Mouse (Mus musculus): ENCODE data around the gene Sgcg. TPM values are rescaled to one million over a fixed set of nuclear protein-coding genes. Genes with fewer than 3 reads are reported as not detected.

Sgcg gene
- polyA plus RNA-seq, 1 experiment from 2014 or later: 0.93 TPM

DNA sequence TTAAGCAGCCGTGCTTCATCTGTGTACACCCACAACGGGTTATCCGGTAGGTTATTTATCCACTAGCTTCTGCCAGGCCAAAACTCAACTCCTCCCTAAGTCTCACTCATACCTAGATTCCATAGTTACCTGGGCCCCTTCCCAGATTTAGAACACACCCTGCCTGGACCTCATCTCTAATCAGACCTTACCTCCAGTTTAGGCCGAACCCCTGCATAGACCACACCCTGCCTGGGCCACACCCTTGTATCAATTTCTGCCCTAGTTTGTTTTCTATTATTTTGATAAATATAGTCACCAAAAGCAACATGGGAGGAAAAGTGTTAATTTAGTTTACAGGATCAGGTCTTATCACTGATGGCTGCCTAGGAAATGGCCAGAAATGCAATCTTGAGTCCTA lies 28.1 kb downstream of the Sgcg start:
- no peak overlapping the region for H3K27ac ChIP-seq (replicated peaks)
- no peaks in the 10 kb centered on the region for H3K27me3 ChIP-seq
- no peak overlapping the region for H3K9ac ChIP-seq
- 48% methylated on average over 4 of the region's 4 CpGs for WGBS (ENCODE audit: insufficient replicate concordance)
- peaks cover 22% of the 10 kb centered on the region for H3K4me1 ChIP-seq (replicated peaks)
- peak overlapping the region; percentile 2; the same call in 1 of the 2 replicates for H3K4me2 ChIP-seq
- peak; percentile 80 for ATAC-seq (ENCODE audit: insufficient read depth)
- no peaks in the 10 kb centered on the region for H3K9me3 ChIP-seq (replicated peaks)
- H3K36me3 ChIP-seq (replicated peaks): no peaks in the 10 kb centered on the region
- H3K4me3 ChIP-seq (replicated peaks): no peak overlapping the region

DNA sequence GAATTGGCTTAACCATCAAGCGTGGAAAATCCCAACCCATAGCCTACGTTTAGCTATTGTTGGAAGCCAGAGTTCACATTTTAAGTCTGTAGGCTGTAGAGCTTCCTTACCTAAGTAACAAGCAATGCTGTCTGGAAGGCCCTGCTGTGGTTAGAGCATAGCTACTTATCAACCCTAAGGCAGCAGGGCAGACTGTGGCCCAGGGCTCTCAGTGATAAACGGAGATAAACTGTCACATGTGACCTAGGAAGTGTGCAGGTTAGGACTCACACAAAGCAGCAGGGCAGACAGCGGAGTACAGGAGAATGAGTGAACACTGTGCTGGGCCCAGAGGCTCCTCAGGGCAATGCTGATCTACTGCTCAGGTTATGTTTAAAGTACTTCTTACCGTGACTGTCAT lies 28.5 kb downstream of the Sgcg start:
- H3K36me3 ChIP-seq (replicated peaks): no peaks in the 10 kb centered on the region
- H3K27me3 ChIP-seq: no peaks in the 10 kb centered on the region
- no peak overlapping the region for H3K4me3 ChIP-seq (replicated peaks)
- 22% methylated on average over 5 of the region's 5 CpGs for WGBS (ENCODE audit: insufficient replicate concordance)
- peaks cover 22% of the 10 kb centered on the region for H3K4me1 ChIP-seq (replicated peaks)
- peak; percentile 94 for ATAC-seq (ENCODE audit: insufficient read depth)
- no peaks in the 10 kb centered on the region for H3K9me3 ChIP-seq (replicated peaks)
- no peak overlapping the region for H3K9ac ChIP-seq
- peak overlapping the region; percentile 8; the same call in 1 of the 2 replicates for H3K4me2 ChIP-seq
- no peak overlapping the region for H3K27ac ChIP-seq (replicated peaks)

DNA sequence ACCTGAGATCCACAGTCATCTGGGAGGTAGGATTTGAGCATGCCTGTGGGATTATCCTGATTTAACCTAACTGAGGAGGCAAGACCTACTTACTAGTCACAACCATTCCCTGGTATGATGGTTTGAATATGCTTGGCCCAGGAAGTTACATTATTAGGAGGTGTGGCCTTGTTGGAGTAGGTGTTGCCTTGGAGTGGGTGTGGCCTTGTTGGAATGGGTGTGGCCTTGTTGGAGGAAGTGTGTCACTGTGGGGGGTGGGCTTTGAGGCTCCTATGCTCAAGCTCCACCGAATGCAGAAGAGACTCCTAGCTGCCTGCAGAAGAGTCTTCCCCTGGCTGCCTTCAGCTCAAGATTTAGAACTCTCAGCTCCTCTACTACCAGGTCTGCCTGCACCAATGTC lies 32.1 kb downstream of the Sgcg start:
- WGBS (ENCODE audit: insufficient replicate concordance): 41% methylated on average over 1 of the region's 1 CpGs
- Histone ChIP-seq H3K36me3 (replicated peaks) (no peaks in the 10 kb centered on the region), H3K4me1 (replicated peaks) (peaks cover 22% of the 10 kb centered on the region), H3K27ac (replicated peaks) (no peak overlapping the region), H3K9ac (no peak overlapping the region), H3K4me2 (no peak overlapping the region), H3K27me3 (no peaks in the 10 kb centered on the region), H3K9me3 (replicated peaks) (no peaks in the 10 kb centered on the region), H3K4me3 (replicated peaks) (no peak overlapping the region)
- no peak for ATAC-seq (ENCODE audit: insufficient read depth)

DNA sequence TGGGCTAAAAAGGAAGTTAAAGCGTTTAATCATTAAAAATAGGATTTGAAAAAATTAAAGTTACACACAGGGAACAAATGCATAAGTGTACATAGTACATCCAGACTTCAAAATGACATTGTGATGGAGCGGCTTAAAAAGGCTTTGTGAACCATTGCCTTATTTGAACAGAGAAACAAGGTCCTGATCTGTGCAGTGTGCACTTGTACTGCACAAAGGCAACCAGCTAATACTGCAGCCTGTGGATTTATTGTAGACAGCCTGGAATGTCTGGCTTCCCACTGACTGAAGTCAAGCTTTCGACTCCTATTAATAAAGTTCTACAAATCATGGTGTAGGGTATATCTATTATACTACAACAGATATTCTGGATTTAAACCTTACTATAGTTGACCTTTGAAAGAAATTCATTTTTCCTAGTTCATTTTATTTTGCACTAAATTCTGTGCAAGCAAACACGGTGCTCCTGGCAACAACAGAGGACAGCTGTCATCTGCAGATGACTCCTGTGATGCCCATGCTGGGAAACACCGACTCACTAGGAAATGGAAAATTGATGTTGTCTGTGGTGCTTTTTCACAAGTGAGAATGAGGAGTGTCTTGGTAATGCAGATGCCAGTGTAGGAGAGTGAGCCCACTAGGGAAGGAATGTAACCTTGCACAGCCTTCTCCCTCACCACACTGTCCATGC lies 33.8 kb downstream of the Sgcg start:
- no peak overlapping the region for H3K27ac ChIP-seq (replicated peaks)
- H3K4me3 ChIP-seq (replicated peaks): no peak overlapping the region
- H3K4me2 ChIP-seq: no peak overlapping the region
- ATAC-seq (ENCODE audit: insufficient read depth): no peak
- no peaks in the 10 kb centered on the region for H3K27me3 ChIP-seq
- 68% methylated on average over 5 of the region's 5 CpGs for WGBS (ENCODE audit: insufficient replicate concordance)
- peaks cover 7% of the 10 kb centered on the region for H3K4me1 ChIP-seq (replicated peaks)
- H3K36me3 ChIP-seq (replicated peaks): no peaks in the 10 kb centered on the region
- no peaks in the 10 kb centered on the region for H3K9me3 ChIP-seq (replicated peaks)
- no peak overlapping the region for H3K9ac ChIP-seq

DNA sequence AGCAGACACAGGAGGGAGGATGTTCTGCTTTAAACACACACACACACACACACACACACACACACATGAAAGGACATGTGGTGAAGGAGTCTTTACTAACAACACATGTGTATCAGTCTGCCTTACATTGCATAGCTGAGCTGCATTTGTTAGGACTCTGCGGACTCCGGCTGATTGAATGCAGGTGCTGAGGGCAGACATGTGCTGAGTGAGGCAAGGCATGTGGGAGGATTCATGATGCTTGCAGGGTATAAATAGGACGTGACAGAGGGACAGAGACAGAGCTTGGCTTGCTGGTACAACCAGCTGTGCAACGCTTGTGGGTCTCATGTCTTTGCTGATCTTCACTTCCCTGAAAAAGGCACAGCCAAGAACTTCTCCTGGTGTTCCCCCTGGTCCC lies 34.5 kb downstream of the Sgcg start:
- Histone ChIP-seq H3K9me3 (replicated peaks) (no peaks in the 10 kb centered on the region), H3K4me1 (replicated peaks) (no peaks in the 10 kb centered on the region), H3K4me3 (replicated peaks) (no peak overlapping the region), H3K27me3 (no peaks in the 10 kb centered on the region), H3K9ac (no peak overlapping the region), H3K36me3 (replicated peaks) (no peaks in the 10 kb centered on the region), H3K4me2 (no peak overlapping the region), H3K27ac (replicated peaks) (no peak overlapping the region)
- WGBS (ENCODE audit: insufficient replicate concordance): 66% methylated on average over 4 of the region's 4 CpGs
- no peak for ATAC-seq (ENCODE audit: insufficient read depth)

DNA sequence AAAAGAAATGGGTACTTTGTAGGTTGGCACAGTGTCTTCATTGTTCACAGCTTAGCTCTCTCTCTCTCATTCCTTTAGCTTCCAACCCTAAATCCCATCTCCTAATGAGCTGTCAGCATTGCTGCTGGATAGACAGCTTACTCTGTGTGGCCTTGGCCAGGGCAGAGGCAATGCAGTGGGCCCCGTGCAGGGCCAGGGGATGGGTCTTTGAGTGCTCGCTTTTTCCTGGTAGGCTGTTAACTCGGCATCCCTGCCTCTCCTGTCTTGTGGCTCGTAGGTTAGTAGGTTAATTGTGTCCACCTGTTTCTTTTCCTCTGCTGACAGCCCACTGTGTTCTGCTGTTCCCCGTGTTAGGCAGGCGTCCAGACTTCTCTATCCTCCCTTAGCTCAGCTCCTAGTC lies 35.8 kb downstream of the Sgcg start:
- Histone ChIP-seq H3K4me3 (replicated peaks) (no peak overlapping the region), H3K9ac (no peak overlapping the region), H3K36me3 (replicated peaks) (no peaks in the 10 kb centered on the region), H3K27ac (replicated peaks) (no peak overlapping the region), H3K27me3 (no peaks in the 10 kb centered on the region), H3K4me1 (replicated peaks) (no peaks in the 10 kb centered on the region), H3K9me3 (replicated peaks) (no peaks in the 10 kb centered on the region), H3K4me2 (no peak overlapping the region)
- no peak for ATAC-seq (ENCODE audit: insufficient read depth)
- 53% methylated on average over 6 of the region's 6 CpGs for WGBS (ENCODE audit: insufficient replicate concordance)

DNA sequence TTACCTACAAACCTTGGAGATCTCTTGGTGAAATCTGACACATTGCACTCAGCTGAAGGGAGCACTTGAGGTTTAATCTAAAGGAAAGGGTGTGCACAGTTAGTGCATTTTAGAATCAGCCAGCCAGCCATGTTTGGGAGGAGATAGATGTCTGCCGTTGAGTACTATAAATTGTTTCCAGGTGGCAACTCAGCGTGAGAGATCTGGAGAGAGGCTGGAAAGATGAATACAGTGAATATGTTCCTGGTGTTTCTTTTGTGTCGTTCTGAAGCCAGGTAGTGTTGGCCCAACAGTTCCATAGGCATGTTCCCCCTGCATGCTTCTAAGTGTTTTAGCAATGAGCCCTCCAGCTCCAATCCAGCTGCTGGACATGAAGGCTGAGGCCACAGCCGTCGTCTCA lies 37.1 kb downstream of the Sgcg start:
- H3K9me3 ChIP-seq (replicated peaks): no peaks in the 10 kb centered on the region
- no peak overlapping the region for H3K27ac ChIP-seq (replicated peaks)
- H3K4me2 ChIP-seq: no peak overlapping the region
- no peaks in the 10 kb centered on the region for H3K36me3 ChIP-seq (replicated peaks)
- no peak for ATAC-seq (ENCODE audit: insufficient read depth)
- no peak overlapping the region for H3K9ac ChIP-seq
- H3K4me1 ChIP-seq (replicated peaks): no peaks in the 10 kb centered on the region
- H3K4me3 ChIP-seq (replicated peaks): no peak overlapping the region
- H3K27me3 ChIP-seq: no peaks in the 10 kb centered on the region
- 70% methylated on average over 5 of the region's 5 CpGs for WGBS (ENCODE audit: insufficient replicate concordance)

DNA sequence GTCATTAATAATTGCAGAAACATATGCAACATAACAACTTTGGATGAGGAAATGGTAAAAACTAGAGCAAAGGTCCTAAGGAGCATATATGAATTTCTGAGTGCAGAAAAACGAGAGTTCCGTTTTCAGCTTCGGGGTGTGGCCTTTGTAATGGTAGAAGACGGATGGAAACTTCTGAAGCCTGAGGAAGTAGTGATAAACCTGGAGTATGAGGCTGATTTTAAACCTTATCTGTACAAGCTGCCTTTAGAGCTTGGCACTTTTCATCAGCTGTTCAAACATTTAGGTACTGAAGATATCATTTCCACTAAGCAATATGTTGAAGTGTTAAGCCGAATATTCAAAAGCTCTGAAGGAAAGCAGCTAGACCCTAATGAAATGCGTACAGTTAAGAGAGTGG lies 46.5 kb downstream of the Sgcg start:
- 86% methylated on average over 6 of the region's 6 CpGs for WGBS (ENCODE audit: insufficient replicate concordance)
- peaks cover 9% of the 10 kb centered on the region; the same call in 1 of the 2 replicates for H3K36me3 ChIP-seq (replicated peaks)
- H3K4me2 ChIP-seq: no peak overlapping the region
- ATAC-seq (ENCODE audit: insufficient read depth): no peak
- H3K9me3 ChIP-seq (replicated peaks): peaks cover 20% of the 10 kb centered on the region; the same call in 1 of the 2 replicates
- H3K4me1 ChIP-seq (replicated peaks): no peaks in the 10 kb centered on the region
- H3K9ac ChIP-seq: no peak overlapping the region
- H3K4me3 ChIP-seq (replicated peaks): no peak overlapping the region
- no peaks in the 10 kb centered on the region for H3K27me3 ChIP-seq
- no peak overlapping the region for H3K27ac ChIP-seq (replicated peaks)

DNA sequence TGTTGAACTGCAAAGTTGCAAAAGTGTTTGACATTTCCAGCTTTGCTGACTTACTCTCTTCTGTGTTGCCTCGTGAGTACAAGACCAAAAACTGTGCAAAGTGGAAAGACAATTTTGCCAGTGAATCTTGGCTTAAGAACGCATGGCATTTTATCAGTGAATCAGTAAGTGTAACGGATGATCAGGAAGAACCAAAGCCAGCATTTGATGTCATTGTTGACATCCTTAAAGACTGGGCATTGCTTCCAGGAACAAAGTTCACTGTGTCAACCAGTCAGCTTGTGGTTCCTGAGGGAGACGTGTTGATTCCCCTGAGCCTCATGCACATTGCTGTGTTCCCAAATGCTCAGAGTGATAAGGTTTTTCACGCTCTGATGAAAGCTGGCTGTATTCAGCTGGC lies 48.2 kb downstream of the Sgcg start:
- peaks cover 20% of the 10 kb centered on the region; the same call in 1 of the 2 replicates for H3K9me3 ChIP-seq (replicated peaks)
- peaks cover 17% of the 10 kb centered on the region; the same call in 1 of the 2 replicates for H3K36me3 ChIP-seq (replicated peaks)

DNA sequence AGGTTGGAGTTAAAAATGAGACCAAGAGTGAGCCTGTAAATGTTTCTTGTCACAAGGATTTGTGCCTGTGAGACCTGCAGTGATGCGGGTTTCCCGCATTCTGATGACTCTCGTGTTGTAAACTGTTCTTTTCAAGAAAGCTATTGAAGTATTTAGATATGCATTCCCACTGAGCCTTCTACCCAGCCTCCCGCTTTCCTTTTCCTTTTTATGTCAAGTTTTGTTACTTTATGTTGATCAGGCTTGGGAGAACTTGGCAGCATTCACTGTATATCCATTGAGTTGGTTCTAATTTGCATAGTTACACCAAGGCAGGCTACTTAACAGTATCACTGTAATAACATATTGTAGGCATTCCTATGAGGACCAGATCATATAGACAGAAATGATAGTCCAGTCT lies 63.9 kb downstream of the Sgcg start:
- no peaks in the 10 kb centered on the region for H3K4me1 ChIP-seq (replicated peaks)
- no peak overlapping the region for H3K9ac ChIP-seq
- 84% methylated on average over 4 of the region's 4 CpGs for WGBS (ENCODE audit: insufficient replicate concordance)
- H3K9me3 ChIP-seq (replicated peaks): no peaks in the 10 kb centered on the region
- no peak overlapping the region for H3K27ac ChIP-seq (replicated peaks)
- no peaks in the 10 kb centered on the region for H3K27me3 ChIP-seq
- no peak overlapping the region for H3K4me3 ChIP-seq (replicated peaks)
- ATAC-seq (ENCODE audit: insufficient read depth): no peak
- H3K36me3 ChIP-seq (replicated peaks): peaks cover 60% of the 10 kb centered on the region
- no peak overlapping the region for H3K4me2 ChIP-seq

More for the DNA sequence above, 48.2 kb downstream of the Sgcg start:
- Histone ChIP-seq H3K4me1 (replicated peaks) (no peaks in the 10 kb centered on the region), H3K4me2 (no peak overlapping the region), H3K27me3 (no peaks in the 10 kb centered on the region), H3K27ac (replicated peaks) (no peak overlapping the region), H3K4me3 (replicated peaks) (no peak overlapping the region), H3K9ac (no peak overlapping the region)
- no peak for ATAC-seq (ENCODE audit: insufficient read depth)
- WGBS (ENCODE audit: insufficient replicate concordance): 83% methylated on average over 5 of the region's 5 CpGs

DNA sequence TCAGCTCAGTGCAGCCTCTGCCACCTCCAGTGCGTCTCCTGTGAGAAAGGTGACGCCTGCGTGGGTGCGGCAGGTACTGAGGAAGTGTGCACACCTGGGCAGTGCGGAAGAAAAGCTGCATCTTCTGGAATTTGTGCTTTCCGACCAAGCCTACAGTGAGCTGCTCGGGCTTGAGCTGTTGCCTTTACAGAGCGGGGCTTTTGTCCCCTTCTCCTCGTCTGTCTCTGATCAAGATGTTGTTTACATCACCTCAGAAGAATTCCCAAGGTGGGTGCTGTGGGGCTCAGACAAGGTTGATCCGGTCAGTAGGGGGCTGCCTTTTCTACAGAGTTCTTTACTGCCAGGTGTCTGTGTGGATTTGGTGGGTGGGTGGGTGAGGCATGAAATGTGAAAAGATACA lies 66.0 kb downstream of the Sgcg start:
- Histone ChIP-seq H3K27ac (replicated peaks) (no peak overlapping the region), H3K36me3 (replicated peaks) (peaks cover 56% of the 10 kb centered on the region), H3K4me1 (replicated peaks) (no peaks in the 10 kb centered on the region), H3K9ac (no peak overlapping the region), H3K4me3 (replicated peaks) (no peak overlapping the region), H3K4me2 (no peak overlapping the region), H3K27me3 (no peaks in the 10 kb centered on the region), H3K9me3 (replicated peaks) (no peaks in the 10 kb centered on the region)
- 80% methylated on average over 10 of the region's 10 CpGs for WGBS (ENCODE audit: insufficient replicate concordance)
- ATAC-seq (ENCODE audit: insufficient read depth): no peak

DNA sequence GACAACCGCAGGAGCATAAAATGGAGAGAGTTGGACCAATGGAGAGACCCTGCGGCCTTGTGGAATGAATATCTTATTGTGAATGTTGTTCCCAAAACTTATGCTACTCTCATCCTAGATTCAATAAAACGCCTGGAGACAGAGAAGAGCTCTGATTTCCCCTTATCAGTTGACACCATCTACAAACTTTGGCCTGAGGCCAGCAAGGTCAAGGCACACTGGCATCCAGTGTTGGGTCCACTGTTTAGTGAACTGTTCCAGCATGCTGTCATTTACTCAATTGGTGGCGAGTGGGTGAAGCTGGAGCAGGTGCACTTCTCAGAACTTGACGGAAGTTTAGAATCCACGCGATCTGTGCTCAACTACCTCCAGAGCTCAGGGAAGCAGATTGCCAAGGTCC lies 66.4 kb downstream of the Sgcg start:
- Histone ChIP-seq H3K4me1 (replicated peaks) (no peaks in the 10 kb centered on the region), H3K9ac (no peak overlapping the region), H3K27me3 (no peaks in the 10 kb centered on the region), H3K4me2 (no peak overlapping the region), H3K36me3 (replicated peaks) (peaks cover 51% of the 10 kb centered on the region), H3K27ac (replicated peaks) (no peak overlapping the region), H3K4me3 (replicated peaks) (no peak overlapping the region), H3K9me3 (replicated peaks) (no peaks in the 10 kb centered on the region)
- 78% methylated on average over 7 of the region's 7 CpGs for WGBS (ENCODE audit: insufficient replicate concordance)
- ATAC-seq (ENCODE audit: insufficient read depth): no peak
